Mouse (Mus musculus) liver (tissue): ENCODE measurements at regions not wholly inside any gene's neighbourhood (a gene's known extent, or its start where the extent isn't known, plus 50 kb on each side); places are given as distances from the start of the nearest gene placed in this dataset.

Source experiments
- DNase-seq: peaks from one replicate; pipeline ENCODE4 v3.0.0-alpha.2; 2020; ENCODE audit warnings: mixed read lengths

DNA sequence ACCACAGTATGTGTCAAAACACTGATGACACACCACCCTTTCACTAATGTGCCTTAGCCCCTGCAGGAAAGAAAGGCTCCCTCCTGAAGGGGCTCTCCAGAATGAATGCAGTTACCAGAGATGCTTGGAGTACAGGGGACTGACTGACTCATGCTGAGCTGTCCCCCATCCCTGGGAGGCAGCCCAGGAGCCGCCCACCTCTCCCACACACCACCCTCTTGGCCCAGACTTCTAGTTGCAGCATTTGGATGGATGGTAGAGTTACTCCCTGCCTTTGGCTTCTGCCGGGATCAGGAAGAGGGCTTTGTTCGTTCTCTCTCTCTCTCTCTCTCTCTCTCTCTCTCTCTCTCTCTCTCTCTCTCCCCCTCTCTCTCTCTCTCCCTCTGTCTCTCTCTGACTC is 53.4 kb upstream of the Jun start:
- no peak for DNase-seq

DNA sequence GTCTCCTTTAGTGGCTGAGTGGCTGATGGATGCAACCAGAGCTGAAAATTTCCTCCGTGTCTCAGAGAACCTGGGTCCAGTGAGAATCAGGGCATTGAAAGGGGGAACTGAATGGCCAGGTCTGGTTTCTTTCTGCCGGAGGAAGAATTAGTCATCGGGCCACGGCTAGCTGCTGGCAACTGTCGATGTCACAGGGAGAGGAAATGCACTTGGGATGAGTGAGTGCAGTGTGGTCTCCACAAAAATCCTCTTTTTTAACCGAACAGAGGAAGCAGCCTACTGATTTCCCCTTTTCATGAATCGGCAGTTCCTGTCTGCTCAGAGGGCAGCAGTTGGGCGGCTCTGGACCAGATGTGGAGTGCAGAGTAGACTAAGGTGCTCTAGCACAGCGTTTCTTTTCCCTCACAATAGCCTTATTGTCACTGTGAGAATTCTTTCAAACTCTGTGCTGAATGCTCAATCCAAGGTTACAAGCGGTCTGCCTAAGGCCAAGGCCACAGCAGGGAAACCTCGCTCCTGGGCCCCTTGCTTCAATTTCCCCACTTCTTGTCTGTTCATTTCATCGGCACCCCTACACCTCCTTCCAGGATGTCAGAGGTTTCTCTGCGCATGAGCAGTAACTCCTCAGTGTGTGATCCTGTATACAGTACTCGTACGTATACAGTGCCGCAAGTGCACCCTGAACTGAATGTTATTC is 54.1 kb upstream of the Jun start:
- peak; percentile 32 for DNase-seq

DNA sequence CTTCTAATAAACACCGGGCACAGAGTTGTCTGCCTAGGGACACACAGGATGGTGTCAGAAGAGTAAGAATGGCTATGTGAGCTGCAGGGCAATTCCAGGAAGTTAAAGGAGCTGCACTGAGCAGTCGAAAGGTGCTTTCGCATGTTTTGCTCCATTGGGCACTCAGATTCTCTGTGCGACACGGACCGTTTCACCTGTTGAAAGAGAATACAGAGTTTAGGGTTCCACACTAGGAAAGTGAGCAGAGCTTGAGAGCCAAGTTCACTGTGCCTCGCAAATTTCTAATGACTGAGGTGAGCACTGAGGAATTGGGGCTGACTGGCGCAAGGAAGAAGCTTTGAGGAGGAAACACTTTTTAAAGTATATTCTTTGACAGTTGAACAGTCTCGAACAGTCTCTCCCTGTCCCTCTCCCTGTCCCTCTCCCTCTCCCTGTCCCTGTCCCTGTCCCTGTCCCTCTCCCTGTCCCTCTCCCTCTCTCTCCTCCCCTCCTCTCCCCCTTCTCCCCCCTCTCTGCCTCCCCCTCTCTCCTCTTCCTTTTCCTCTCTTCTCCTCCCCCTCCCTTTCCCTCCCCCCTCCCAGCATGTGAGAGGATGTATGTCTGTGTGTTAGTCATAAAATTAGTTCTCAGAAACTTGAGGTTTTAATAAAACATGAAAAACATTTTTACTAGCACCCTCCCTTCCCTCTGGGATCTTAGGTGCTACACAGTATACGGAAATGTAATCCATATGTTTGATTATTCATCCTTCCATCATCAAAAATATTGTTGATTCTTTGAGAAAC is 55.1 kb upstream of the Jun start:
- DNase-seq = no peak

DNA sequence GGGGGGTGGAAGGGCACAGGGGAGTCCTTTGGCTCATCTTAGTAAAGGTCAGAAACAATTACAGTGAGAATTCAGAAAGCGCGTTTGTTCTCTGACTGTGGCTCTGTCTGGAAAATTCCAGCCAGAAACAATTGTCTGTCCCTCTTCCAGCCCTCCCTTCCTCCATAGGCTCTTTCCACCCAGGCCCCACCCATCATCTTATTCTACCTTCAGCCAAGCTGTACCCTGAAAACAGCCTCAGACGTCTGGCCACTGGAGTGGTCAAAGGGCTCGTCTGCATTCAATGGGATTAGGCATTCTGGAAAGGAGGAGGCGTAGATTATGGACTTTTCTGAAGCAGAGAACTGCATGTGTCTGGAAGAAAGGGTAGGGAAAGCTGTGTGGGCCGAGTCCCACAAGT is 56.8 kb upstream of the Jun start:
- no peak for DNase-seq

DNA sequence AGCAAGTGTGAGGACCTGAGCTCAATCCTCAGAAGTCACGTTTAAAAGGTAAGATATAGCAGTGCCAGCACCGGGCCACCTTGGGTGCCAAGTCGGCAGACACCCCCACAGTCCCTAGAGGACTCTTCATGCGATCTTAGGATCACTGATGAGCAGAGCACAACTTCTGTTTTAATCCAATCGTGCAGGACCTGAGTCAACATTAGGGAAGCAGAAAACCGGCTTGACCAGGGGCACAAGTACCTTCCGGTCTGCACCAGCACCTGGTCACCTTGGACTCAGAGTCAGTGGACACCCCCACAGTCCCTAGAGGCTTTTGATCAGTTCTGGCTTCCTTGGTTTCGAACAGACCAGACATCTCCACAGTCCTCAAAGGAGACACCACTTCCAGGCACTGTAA is 58.8 kb upstream of the Jun start:
- DNase-seq = no peak

DNA sequence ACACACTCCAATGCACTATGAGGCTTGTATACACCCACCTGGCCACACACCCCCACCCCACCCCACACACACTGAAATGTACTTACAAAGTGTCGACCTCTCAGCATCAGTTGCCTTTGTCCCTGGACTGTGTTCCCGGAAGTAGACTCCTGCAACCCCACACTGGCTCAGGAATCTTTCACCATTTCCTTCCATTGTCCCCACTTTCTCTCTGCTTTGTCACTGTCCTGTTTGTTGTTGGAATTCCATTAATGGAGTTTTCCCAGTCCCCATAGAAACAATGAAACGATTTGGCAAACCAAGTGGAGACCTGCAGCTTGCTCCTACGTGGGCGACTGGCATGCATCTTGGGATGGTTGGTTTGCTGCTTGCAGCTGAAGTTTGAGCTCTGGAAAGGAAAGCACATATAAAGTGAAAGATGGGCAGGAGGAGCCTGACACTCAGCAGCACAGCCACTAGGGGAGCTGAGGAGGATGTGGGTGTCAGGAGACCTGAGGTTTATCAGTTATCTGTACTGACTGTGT is 65.2 kb upstream of the Jun start:
- DNase-seq = no peak

DNA sequence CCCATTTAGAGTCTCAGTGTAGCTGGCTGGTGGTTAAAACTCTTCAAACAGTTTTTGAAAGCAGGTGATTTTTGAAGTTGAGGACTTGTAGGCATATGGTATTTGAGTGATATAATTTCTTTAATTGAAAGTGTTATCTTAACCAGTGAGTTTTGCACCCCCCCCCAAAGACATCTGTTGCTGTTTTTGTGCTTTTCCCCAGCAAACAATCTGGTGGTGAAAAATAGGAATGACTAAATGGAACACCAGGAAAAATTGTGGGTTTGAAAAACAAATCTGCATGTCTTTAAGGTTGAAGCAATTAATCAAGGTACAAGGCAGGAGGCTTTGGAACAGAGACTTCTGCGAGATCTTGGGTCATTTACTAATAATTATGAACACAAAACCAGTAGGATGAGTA is 68.9 kb upstream of the Jun start:
- no peak for DNase-seq

DNA sequence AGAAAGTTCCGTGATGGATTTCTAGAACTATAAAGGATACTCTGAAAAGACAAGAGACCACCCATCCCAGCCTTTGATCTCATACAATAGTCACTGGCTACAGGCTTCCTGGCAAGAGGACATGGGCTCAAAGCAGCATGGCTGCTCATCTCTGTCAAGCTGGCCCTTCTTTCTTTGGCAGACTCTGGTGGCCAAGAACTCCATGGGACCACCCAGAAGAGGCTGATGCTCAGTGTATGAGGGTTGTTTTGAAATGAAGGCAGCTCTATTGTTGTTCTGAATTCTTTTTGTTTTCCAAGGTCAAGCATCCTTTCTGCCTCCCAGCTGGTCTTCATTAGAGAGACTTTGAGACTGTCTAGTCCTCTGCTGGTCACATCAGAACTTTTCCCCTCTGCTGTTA is 73.3 kb upstream of the Jun start:
- DNase-seq = no peak

DNA sequence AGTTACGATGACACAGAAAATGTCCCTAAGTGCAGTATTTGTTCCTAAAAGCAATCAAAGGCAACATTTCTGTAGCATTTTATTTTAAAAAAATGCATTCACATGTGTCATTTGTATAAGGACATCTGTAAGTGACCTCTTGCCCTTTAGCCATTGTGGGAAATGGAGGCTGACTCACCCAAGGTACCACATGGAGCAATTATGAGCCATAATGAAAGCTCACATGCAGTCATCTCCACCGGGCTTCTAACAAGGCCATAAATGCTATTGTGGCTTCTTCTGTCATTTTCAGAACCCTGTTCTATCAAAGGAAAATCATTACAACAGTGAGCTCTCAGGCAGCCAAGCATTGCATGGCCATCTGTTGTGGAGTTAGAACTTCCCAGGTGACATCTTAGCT is 75.9 kb upstream of the Jun start:
- DNase-seq = no peak

DNA sequence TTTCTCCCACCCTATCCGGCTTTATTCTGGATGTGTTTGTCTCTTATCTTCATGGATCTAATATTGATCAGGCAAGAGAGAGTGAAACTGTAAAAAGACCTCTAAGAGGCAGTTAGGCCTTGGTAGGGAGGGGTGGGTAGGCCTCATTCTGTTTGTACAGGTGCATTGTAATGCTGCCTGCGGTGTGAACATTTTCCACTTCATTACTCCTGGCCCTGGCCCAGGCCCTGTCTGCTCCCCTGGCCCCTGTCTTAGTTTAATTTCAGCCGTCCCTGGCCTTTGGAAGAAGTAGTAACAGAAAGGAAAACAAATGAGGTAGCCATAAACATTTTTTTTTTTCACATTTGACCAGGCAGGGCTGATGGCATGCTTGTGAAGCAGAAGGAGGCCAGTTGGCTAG is 81.8 kb upstream of the Jun start:
- no peak for DNase-seq

DNA sequence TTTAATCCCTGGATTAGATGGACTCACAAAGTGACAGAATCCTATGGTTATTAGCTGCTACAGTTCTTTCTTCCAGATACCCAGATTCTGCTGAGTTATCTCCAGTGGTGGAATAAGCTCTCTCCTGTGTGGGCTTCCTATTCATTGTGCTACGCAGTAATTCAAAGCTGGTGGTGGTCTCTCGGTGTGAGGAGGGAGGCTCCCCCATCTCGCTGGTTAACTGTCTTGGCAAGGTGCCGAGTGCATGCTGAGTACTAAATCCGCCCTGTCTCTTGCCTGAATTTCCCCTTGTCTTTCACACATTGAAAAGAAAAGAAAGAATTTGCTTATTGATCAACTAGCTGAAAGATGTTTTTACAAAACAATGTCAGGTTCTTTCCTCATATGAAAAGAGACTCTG is 82.6 kb upstream of the Jun start:
- no peak for DNase-seq

DNA sequence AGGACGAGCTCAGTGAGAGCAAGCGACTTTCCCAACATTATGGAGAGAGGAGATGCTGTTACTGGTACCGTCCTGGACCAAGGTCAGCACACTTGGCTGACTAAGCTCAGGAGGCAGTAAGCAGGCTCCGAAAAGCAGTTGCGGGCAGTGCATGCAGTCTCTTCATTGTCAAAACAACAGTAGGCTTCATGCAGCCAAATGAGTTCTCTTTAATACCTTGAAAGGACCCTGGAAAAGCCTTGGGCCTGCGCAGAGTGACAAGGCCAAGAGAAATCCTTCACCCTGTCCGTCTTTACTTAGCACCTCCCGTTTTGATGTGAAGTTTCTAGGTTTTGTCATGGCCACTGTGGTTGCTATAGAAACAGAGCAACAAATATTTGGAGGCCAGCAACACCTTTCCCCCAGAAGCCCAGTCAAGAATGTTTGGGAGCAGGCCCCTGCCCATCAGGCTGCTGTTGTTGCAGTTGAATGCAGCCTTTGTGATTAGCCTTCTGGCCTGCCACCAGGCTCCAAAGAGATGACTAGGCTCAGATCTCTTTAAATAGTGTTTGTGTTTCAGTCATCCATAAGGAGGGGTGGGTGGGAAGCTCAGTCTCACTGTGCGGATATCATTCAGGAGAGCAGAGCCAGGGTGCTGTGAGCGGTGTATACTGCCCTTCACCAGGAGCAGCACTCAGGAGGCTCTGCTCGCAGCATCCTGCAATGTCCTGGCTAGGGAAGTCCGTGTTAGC is 85.6 kb upstream of the Jun start:
- no peak for DNase-seq

DNA sequence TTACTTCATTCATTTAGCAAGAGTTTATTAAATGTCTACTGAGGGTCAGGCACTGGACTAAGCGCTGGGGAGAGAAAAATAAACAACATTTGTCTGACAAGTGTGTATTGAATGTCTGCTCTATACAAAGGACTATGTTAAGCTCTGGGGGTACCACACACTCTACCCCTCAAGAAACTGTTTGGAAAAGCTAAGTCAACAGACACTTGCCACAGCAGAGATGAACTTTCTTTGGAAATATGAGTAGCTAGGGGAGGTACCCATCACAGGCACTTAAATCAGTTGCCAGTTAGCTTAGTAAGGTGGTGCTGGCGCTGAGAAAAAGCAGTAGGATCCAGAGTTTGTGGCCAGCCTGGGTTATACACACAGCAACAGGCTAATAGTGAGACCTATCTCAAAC is 86.7 kb upstream of the Jun start:
- DNase-seq = no peak

DNA sequence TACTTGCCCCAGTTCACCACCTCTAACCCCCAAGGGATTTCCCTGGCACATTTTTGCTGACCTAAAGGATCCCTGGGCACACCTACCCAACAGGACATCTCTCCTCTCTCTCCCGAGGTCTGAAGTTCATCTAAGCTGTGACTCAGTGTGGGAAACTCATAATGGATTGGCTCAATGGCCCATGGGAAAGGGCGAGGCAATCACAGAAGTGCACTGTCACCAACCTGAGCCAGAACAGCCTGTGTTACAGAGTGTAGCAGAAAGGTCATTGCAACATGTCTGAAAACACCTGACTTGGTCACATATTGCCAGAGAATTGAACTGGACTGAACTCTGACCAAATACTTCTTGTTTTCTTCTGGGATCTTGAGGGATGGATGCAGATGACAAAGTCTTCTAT is 89.2 kb upstream of the Jun start:
- DNase-seq = no peak

DNA sequence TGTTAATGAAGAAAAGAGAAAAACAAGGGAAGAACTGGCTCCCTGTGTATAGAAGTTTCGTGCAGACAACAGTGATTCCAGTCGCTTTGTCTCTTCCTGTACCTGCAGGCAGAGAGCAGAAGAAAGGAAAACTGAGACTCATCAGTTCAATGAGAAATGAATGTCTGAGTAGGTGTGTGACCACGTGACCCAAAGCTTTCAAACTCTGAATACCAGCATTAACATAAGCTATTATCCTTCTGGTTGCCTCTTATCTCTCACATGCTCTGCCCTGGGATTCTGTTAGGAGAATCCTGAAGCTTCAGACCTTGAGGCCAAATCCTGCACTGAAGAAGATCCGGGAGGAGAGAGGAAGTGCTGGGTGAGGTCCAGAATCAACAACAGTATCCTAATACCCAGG is 91.1 kb upstream of the Jun start:
- DNase-seq = no peak

DNA sequence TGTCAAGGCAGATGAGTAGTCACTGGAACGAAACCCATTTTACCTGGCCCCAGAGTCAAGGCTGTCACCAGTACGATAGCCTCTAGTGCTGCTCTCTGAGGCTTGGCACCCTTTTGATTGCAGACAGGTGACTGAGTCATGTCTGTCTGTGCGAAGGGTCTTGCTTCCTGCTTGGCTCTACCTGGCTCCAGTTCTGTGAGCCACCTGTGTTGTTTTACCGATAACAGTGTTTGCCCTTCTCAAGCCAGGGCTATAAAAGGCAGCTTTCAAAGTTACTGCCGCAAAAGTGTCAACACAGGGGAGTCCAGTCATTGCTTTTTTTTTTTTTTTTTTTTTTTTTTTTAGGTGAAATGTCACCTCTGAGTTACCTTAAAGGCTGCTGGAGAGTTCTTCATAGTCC is 91.6 kb upstream of the Jun start:
- DNase-seq = no peak

DNA sequence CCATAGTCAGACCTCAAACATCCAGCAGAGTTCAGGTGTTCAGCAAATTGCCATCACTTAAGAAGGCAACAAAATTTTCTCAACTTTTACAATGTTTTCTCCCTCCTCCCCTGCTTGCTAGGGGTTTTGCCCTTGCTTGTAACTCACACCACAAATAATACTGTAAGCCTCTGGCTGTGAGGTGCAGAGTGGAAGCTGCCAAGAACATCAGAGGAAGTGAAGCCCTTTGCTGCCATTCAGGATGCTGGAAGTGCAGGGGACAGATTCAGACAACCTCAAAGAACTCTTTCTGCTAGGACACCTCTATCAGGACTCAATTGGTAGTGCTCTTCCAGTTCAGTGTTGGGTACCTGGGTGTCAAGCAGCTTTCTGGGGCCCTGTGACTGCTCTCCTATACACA is 92.4 kb upstream of the Jun start:
- DNase-seq = no peak

DNA sequence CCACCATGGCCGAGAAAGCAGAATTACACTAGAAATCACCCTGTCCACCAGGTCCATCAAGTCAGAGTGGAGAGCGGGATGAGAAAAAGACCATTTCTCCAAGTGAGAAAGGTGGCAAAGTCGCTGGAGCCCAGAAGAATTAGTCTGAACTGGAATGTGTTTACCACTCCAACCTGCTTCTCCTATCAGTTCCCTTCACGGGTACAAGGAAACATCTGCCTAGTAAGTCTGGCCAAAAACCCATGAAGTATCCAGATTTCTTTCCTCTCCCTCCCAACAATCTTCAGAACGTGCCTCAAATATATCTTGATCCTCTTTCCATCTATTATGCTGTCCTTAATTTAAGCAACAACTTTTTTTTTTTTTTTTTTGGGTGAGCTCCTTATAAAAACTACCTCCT is 94.2 kb upstream of the Jun start:
- no peak for DNase-seq

DNA sequence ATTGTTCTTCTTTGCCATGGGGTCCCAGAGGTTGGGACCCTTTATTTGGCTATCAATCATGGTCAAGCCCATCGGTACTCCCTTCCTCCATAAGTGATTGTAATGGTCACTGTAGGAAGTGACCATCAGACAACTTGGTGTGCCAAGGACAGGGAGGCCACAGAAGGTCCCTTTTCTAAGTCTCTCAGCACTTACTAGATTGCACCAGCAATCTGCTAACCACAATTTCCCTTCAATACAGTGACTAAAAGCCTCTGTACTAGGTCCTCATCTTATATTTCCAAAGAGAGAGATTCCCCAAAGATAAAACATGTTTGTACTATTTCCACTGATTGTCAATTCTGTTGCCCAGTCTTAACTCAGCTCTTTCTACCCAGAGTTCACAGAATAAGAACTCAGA is 96.6 kb upstream of the Jun start:
- no peak for DNase-seq

DNA sequence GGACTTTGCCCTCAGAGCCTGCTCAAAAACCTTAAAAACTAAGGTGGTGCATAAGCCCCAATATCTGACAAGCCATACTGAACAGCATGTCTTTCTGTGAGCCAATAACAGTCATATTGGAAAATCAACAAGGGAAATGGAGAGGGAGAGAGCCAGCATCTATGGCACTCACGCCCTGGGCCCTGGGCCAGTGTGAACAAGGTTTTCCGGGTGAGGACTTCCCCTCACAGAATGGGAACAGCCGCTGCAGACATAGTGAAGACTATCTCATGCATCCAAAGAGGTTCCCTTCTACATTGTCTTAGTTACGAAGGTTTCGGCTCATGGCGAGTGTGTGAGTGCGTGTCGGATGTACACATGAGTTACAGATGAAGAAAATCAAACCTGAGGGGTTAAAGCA is 99.7 kb upstream of the Jun start:
- DNase-seq = no peak

DNA sequence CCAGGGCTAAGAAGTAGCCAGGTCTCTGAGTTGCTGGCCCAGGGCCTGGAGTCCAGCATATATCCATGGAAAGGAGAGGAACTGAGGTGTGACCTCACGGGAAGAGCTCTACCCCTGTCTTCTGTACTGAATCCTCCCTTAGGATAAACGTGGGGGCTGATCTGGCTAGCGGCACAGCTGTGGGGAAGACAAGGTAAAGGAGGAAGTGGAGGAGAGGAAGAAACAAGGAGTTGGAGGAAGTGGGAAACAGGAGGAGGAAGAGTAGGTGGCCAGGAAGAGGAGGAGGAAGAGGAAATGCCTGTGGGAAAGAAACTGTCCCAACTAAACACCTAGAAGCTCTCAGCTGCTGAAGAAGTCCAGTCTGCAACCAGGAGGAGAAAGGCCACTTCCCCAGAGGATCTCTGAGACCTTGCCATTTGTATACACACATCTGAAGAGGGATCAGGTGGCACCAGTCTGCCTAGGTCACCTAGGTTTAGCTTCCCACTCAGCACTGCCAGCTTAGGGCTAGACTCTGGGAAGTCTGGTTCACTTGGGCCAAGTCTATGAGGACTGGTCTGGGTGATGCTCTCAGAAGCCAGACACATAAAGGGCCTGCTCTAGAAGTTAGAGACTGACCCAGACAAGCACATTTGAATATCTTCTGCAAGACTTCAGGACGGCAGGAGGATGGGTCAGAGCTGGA is 100.6 kb upstream of the Jun start:
- DNase-seq = no peak

DNA sequence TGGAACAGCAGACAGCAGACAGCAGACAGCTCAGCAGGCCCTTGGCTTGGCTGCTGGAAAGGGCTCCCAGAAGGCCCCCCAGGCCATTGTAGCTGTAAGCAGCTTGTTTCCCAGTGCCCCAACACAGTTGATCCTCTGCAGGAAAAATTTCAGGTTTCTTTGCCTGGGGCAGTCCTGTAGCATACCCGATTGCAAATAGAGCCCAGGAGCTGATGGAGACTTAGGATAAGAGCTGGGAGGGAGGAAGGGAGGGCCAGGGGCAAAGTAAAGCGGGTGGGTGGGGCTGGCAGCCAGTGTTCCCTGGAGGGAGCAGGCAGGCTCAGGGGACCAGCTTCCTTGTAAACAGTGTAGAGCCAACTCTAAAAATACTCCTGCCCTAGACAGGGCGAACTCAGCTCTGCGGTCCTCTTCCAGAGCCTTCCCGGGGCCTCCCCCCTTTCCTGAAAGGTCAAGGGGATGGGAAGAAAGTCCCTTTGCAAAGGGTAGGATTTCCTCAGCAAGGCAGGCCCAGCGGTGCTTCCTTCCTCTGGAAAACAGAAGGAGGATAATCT is 101.8 kb upstream of the Jun start:
- DNase-seq = peak; percentile 80

DNA sequence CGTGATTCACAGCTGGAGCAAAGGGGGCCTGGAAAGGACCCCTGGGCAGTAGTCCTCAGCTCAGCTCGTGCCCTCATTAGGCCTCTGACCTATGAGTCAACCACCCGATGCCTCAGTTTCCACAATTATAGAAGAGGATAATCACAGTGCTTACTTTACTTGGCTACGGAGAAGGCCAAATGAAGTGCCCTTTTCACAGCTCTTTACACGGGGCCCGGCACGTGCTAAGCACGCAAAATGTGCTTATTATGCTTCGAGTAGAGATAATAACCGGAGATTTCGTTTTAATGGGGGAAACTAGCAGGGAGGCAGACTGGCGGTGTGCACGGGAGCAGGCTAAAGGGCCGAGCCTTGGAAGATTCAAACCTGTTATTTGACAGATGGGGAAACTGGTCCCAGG is 102.4 kb upstream of the Jun start:
- no peak for DNase-seq
